ENCODE assay signal across 15 mouse cellular contexts in genomic region chr9:120361656-120362055, GRCm38 (mm10).
DNase-seq lines count a peak whose midpoint lies in the region; ATAC-seq lines count a peak whose summit lies in the region.
"Had no signal": no experiment of that assay in that cellular context is flagged by ENCODE, and none has a peak within 500 bp of the region (broad histone marks: within the 10 kb centered on the region; RNA-seq: fewer than 3 reads in every experiment).

No protein-coding gene starts in this region.

- H3K4me2 ChIP-seq in heart, embryonic 15.5 days: no peak overlapping the region
- H3K4me2 ChIP-seq: neural tube, embryonic 12.5 days had no signal

- WGBS in heart, embryonic 15.5 days: 81% methylated on average over 6 of the region's 6 CpGs

- peak overlapping the region; percentile 85 for H3K27ac ChIP-seq in heart, embryonic 15.5 days
- H3K27ac ChIP-seq: forebrain, embryonic 10.5 days; limb, embryonic 10.5 days; neural tube, embryonic 12.5 days had no signal

- no peaks in the 10 kb centered on the region for H3K9me3 ChIP-seq in heart, embryonic 15.5 days (replicated peaks)
- H3K9me3 ChIP-seq: forebrain, embryonic 10.5 days; limb, embryonic 10.5 days; neural tube, embryonic 12.5 days had no signal

- H3K27me3 ChIP-seq in heart, embryonic 15.5 days: no peaks in the 10 kb centered on the region
- H3K27me3 ChIP-seq: neural tube, embryonic 12.5 days had no signal

- H3K9ac ChIP-seq in heart, embryonic 15.5 days: no peak overlapping the region
- H3K9ac ChIP-seq: liver, postnatal 0 days; neural tube, embryonic 12.5 days had no signal

- ATAC-seq in heart, embryonic 15.5 days (replicated peaks; ENCODE audit: insufficient number of reproducible peaks, insufficient read depth, low FRiP score, low read depth): no peak

- no peak for DNase-seq in heart, postnatal 25 days (ENCODE audit: low spot score)
- DNase-seq in left cerebral cortex, postnatal 14 days (ENCODE audit: low spot score in 2 of 2): peak; percentile 51 to 57
- no peak for DNase-seq in left cerebral cortex, postnatal 4 days
- DNase-seq in right cerebral cortex, postnatal 36 days (ENCODE audit: low spot score in 2 of 2): peak; percentile 52 to 55
- no peak for DNase-seq in right cerebral cortex, postnatal 14 days
- DNase-seq in ovary, postnatal 14 days (ENCODE audit: low spot score): no peak
- DNase-seq: cerebellum, postnatal 36 days; gastrocnemius, postnatal 14 days; kidney, adult 11 months; liver, postnatal 0 days; lung, postnatal 36 days had no signal

- no peak overlapping the region for H3K4me3 ChIP-seq in heart, embryonic 15.5 days
- H3K4me3 ChIP-seq: forebrain, embryonic 10.5 days; limb, embryonic 10.5 days; neural tube, embryonic 12.5 days had no signal

- intact Hi-C loops in heart, postnatal 25 days (cut with DNase I): no loop called here
- intact Hi-C loops in left cerebral cortex, postnatal 14 days (cut with DNase I): loop anchor here (5.0 kb wide), 1 partner anchor 59 kb away; the partner anchor contains the start of gene Myrip
- intact Hi-C loops in left cerebral cortex, postnatal 4 days (cut with DNase I): no loop called here

- H3K36me3 ChIP-seq in heart, embryonic 15.5 days: no peaks in the 10 kb centered on the region
- H3K36me3 ChIP-seq: forebrain, embryonic 10.5 days; limb, embryonic 10.5 days; neural tube, embryonic 12.5 days had no signal

- H3K4me1 ChIP-seq in heart, embryonic 15.5 days (replicated peaks): peaks cover 17% of the 10 kb centered on the region
- H3K4me1 ChIP-seq: forebrain, embryonic 10.5 days had no signal

Comparison
In these comparisons a context has a peak if more than half of its experiments do, and no peak if none do; other contexts are left out.
1. DNase-seq: peak in left cerebral cortex, postnatal 14 days (2 of 2) and right cerebral cortex, postnatal 36 days (2 of 2); none in heart, postnatal 25 days (single experiment), left cerebral cortex, postnatal 4 days (single experiment), right cerebral cortex, postnatal 14 days (single experiment) and ovary, postnatal 14 days (single experiment).